Mouse (Mus musculus) lung, postnatal 4 days (tissue): ENCODE results near the gene Moap1.

ENCODE experiments used
- DNase-seq, 2 experiments: peaks; one replicate each; pipeline ENCODE4 v3.0.0; 2021

The Moap1 gene

GRCm38 (mm10) chr12:102740285-102740684, 3.2 kb downstream of the Moap1 start:
- no peak for DNase-seq

DNA sequence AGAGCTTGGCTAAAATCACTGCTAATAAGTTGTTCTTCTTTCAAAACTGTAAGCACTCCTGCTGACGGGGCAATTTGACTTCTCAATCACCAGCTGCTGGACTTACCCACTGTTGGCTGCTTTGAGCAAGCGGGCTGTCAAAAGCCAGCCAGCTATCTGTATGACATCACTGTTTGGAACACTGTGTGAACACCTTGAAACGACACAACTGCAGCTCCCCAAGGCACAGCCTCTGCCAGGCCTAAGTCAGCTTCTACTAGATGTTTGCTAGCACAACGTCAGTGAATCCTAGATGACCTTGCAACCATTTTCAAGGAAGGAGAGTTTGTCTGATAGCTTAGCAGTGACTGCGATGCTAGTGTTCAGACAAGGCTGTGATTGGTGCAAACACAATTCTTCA, 4.4 kb downstream of the Moap1 start:
- no peak for DNase-seq

DNA sequence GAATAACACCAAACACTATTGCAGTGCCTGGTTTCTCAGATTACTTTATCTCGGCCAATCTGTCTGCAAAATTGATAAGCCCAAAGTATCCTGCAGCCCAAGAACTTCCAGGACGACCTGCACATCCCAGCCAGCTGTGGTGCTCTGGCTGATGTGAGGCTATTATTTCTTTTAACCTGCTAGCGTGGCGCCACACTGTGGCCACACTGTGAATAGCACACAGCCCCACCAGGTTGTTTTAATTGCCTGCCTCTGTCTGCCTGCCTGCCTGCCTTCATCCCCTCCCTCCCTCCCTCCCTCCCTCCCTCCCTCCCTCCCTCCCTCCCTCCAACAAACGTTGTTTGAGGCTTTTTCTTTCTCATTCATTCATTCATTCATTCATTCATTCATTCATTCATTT, 10.1 kb downstream of the Moap1 start:
- DNase-seq = peak; percentile 66 to 77

DNA sequence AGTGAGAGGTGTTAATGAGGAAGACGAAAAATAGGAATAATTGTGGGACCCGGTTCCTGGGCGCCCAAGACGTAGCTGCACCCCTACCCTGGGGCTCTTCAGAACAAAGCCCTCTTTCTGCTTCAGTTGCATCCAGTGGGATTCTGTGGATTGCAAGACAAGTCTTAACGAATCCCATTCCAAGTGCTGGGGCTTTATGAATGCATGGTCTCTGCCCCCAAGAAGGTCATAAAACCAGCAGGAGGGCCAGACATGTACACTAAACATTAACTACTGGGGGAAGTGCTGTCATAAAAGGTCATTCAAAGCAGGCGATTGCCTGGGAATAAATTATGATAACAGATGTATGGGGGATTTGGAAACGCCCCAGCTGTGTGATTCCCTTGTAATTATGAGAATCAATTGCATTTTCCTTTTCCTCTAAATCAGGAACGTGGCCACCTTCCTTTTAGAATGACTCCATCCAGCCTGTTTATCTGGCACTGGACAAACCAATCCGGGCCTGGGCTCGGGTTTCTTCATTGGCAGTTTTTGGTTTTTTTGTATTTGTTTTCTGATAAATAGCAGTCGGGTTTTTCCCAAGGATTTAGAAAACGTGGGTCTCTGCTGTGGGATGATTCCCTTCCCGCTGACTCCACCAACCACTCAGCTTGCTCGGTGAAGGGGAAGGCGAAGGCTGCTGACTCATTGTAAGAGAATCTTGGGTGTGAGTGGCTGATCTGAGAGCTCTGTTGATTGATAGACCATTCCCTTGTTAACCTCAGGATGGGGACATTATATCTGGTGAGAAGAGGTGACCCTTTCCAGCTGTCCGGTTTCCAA, 12.5 kb downstream of the Moap1 start:
- no peak for DNase-seq

- peak; percentile 75 to 79 for DNase-seq
Observed at GRCm38 (mm10) chr12:102729855-102730797, 13.3 kb downstream of the Moap1 start.

DNA sequence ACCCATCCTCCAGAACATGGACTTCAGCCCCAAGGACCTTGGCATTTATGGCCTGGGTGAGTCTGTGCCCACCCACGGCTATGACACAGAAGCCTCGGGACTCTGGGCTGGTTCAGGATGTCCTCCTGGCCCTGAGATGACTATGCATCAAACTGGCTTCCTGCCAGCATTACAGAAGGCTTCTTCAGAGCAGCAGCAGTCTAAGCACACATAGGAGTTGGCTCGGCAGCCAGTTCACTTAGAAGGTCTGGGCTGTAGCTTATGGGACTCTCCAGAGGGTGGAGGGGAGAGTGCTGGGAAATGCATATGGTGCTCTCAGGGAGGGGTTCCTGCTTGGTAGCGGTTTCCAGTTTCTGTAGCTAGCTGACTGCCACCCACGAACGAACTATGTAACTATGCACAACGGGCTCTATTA, 17.7 kb downstream of the Moap1 start:
- DNase-seq = no peak

DNA sequence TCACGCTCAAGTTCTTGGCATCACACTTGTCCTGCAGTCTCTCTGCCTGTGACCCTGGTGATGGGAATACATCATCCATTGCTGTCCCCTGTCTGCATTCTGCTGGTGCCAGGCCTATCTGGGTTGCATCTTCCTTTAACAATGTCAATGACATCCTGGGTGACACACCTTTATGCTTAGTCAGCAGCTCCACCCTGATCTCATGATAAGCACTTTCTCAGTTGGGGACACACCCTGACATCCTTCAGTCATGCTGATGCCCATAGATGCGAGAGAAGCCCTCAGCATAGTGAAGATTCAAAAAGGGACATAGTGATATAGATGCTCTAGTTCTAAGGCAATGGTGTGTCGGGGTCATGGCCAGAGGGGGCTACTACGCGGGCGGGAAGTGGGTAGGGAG, 18.3 kb downstream of the Moap1 start:
- no peak for DNase-seq

- no peak for DNase-seq
Observed at GRCm38 (mm10) chr12:102723861-102724260, 19.6 kb downstream of the Moap1 start.

GRCm38 (mm10) chr12:102722966-102723365, 20.5 kb downstream of the Moap1 start:
- DNase-seq = no peak

- DNase-seq = no peak
Observed at GRCm38 (mm10) chr12:102722451-102722850, 21.0 kb downstream of the Moap1 start.

DNA sequence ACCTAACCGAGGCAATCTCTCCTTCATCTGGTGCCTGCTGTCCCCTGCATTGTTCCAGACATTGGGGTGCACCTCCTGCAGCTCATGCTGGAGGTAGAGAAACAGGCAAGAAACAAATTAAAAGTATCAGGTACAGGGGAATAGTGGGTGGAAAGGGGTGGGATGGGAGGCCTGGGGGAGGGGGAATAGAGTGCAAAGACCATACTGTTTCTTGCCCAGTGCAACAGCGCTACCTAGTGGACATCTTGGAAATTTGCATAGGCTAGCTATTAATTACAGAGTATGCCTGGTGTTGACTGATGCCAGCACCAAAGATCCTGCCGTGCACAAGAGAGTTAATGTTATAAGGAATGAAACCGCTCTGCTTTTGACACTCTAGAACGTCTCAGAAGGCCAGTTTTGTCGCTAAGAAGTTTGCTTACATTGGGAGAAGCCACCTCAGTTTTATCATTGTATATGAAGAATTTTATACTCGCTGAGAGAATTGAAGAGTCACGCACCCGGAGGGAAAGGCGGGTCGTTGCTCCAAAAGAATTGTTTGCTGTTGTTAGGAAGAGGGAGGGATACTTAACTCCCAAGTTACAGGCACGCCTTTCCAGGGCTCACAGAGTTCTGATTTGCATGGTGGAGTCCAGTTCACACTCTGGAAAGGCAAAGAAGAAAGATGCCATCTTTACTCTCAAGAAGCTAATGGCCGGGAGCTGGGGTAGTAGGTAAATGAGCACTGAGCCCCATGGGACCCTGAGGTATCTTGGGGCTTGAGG, 23.7 kb downstream of the Moap1 start:
- peak in 1 of 2 experiments; percentile 54 for DNase-seq

GRCm38 (mm10) chr12:102714654-102715395, 28.6 kb downstream of the Moap1 start:
- DNase-seq = no peak

DNA sequence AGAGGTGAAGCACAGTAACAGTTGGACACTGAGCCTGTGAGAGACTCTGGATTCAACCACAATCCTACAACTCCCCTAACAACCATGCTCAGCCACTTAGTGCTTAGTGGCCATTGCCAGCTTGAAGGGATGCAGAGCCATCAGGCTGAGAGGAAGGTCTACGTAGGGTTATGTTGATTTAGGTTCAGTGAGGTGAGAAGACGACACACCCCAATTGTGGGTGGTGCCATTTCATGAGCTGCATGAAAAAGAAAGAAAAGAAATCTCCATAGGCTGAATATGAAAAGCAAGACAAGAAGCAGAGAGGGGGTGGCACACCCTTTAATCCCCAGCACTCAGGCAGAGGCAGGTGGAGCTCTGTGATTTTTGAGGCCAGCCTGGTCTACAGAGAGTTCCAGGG, 29.3 kb downstream of the Moap1 start:
- no peak for DNase-seq

DNA sequence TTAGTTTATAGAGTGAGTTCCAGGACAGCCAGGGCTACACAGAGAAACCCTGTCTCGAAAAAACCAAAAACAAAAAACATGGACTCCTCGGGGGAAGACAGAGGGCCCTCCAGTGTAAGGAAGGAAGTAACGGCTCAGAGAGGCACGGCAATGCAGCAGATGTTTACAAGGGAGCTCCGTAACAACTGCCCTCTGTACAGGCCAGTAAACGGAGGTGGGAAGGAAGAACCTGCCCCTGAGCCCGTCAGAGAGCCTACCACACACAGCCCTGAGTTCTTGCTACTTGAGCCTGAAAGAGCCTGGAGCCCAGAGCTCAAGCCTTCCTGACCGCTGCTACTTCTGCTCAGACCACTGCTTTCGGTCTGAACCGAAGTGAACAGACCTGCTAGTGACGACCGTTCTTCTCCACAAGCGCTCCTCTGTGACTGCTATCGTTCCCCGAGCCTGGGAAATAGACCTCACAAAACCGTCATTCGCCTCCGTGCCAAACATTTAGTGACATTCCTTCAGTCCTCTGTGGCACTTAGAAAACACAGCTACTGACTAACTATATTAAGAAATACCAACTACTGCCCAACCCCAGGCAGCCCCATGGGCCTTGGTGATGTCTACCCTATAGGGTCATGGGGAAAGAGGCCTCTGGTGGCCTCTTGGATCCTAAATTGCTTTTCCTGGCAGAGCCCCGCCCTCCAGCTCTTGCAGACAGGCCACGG, 30.2 kb downstream of the Moap1 start:
- DNase-seq = no peak

DNA sequence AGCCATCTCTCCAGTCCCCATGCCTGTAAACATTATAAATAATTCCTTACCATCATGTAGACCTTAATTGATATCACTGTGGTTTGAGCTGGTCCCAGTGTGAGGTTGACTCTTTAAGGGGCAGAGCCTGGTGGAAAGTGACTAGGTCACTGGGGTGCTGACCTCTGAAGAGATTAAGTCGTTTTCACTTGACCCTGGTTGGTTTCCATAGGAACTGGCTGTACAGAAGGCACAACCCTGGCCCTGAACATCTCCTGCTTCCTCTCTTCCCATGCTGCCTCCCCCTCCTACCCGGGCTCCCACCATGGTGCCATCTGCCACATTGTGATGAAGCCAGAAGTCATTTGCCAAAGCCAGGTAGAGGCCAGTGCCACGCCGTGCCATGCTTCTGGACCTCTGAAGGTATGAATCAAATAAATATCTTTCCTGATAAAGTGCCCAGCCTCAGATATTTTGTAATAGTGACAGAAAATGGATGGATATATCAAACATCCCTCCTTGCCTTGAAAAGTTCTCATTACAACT, 32.5 kb downstream of the Moap1 start:
- no peak for DNase-seq

GRCm38 (mm10) chr12:102709896-102710295, 33.6 kb downstream of the Moap1 start:
- no peak for DNase-seq

DNA sequence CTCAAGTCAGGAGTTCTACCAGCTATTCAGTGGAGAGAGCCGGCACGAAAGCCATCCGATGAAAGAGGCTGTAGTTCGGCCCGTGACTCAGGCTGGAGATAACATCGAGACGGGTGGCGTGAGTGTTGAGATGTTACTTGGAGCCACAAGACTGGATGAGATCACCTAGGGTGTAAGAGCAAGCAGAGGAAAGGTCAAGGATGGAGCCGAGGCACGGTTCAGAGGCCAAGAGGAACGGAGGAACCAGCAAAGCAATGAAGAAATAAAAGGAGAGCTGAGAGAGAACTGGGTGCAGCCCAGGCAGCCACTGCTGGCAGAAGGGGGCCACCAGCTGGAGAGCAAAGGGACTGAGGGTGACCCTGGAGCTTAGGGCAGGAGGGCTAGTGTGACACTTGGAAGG, 35.2 kb downstream of the Moap1 start:
- no peak for DNase-seq

DNA sequence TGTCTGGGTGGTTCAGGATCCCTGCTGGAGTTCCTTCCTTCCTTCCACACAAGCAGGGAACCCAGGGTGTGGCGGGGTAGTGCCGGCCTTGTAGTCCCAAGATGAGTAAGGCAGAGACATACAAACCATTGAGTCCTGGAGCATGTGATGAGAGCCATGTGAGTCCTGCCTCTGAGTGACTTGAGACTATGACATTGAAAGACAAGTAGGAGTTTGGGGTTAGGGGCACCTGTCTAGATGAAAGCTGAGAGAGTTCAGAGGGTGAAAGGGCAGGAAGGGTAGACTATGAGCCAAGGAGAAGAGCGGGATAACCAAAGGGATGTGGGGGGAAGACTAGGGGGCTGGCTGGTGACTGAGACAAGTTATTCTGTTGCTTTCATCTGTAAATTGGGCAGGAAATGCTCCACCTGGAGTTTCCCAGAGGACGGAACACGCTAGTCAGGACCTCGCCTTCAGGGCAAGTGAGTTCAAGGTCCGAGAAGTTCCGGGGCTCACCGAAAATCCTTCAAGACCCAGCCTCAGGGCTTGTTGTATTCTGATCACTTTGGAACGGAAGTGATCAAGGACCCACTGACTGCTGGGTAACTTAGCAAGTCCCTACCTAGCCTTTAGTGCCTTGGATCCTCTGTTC, 36.5 kb downstream of the Moap1 start:
- no peak for DNase-seq

- DNase-seq = no peak
Observed at GRCm38 (mm10) chr12:102705906-102706640, 37.4 kb downstream of the Moap1 start.

DNA sequence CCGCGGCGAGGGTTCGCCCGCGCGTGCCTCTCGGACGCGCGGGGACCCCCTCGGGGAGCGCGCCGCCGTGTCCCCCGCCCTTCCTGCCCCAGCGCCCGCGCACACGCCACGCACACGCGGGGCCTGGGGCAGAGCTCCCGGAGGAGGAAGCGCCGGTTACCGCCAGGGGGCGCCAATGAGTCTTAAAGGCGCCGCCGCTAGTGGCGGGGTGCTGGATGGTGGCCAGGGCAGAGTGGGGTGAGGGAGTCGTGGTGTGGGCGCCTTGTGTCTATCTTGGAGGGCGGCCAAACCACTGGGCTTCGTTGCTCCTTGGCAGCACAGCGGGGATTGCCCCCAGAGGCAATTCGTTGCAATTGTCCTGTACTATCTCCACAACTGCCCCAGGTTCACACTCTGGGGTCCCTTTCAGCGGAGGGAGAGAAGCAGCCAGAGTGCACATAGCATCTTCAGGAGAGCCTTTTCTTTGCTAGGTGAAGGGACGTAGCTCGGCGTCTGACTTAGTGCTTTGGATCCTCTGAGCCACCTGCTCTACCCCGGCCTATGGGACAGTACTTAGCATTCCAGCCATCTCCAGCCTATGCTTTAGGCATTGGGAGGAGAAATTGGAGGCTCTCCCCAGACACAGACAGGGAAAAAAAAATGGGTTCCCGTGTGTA, 38.1 kb downstream of the Moap1 start:
- DNase-seq = peak; percentile 91 to 92
